Mouse (Mus musculus) adrenal gland, adult (tissue): ENCODE data around the gene Taar8c.
"Not testable (repeated sequence)": the region's sequence is repeated elsewhere in the genome, so short reads cannot be mapped to it uniquely, and the experiment has no call there.

Experiments used
- DNase-seq, 2 experiments: peaks; one replicate each; pipeline ENCODE4 v3.0.0; 2022 to 2023; ENCODE audit warnings: low spot score in 1 of 2; ENCODE audit not compliant: inconsistent age in 2 of 2

Gene Taar8c

DNA sequence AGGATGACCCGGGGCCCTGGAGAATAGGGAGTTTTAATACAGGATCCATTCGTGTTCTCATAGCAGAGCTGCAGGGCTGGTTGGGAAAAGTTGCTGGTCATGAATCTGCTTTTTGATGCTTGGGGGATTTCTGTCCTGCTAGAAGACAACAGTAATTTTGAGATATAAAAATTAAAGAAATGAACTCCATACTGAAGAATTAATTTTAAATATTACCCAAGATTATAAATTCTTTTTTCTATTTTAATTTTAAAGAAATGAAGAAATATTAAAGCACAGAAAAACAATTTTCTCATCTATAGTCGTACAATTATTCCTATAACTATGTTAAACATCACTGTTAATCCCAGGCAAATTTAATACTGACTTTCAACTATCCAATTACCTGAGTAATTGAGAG is at the start of gene Taar8c:
TSS of gene Taar8c (minus strand) at position 101 of the 400 bp plus-strand sequence.
- DNase-seq, result not testable (repeated sequence)

DNA sequence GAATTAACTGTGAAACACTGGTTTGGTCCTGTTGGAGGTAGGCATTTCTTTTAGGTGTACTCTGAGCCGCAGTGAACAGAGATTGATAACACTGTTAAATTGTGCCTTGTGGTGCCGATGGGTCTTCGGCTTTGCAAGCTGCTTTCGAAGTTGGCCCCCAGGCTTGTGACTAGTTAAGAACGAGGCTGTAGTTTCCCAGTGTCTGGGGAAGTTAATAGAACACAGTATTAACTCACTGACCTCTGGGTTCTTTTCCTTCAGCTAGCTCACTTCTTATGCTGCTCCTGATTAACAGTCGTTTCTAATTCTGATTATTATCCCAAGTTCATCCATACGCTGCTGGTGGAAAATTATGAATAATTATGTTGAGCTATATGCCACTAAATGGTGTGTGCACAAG is 48.4 kb upstream of the Taar8c start:
- peak in 1 of 2 experiments; percentile 63 for DNase-seq

DNA sequence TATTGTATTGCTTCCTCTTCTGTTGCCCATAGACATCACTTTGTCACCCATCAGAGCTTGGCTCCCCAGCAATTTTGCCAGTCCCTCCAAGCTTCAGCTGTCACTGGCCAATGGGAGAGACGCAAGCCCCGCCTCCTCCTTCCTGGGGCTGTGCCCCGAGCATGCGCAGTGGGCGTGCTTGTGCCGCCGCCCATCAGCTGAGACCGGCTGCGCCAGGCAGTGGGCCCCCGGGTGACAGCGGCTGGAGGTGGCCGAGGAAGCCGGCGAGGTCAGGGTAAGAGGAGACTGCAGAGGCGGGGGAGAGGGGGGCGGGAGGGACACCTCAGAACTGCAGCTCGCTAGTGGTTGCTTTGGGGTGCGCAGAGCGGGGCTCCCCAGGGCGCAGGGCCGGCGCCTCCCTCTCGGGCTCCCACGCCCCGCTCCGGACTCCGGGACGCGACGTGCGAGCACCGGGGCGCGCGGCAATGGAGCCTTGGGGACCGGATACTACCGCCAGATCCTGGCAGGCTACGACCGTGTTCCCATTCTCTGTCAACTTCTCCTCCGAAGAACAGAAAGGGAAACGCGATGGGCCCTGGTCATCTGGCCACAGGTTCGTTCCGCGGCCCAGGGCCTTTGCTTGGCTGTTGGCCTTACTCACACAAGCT is 47.5 kb upstream of the Taar8c start, which contains the start of gene Stx7:
TSS of gene Stx7 (plus strand) at position 168 of the 647 bp plus-strand sequence.
- DNase-seq, result peak; percentile 96 to 97

GRCm38 (mm10) chr10:24142735-24143134 is 41.0 kb upstream of the Taar8c start:
- no peak for DNase-seq

- no peak for DNase-seq
These were observed 37.0 kb upstream of the Taar8c start for GRCm38 (mm10) chr10:24138623-24139261.

- DNase-seq, result no peak
These were observed 32.4 kb upstream of the Taar8c start for GRCm38 (mm10) chr10:24134071-24134645.

DNA sequence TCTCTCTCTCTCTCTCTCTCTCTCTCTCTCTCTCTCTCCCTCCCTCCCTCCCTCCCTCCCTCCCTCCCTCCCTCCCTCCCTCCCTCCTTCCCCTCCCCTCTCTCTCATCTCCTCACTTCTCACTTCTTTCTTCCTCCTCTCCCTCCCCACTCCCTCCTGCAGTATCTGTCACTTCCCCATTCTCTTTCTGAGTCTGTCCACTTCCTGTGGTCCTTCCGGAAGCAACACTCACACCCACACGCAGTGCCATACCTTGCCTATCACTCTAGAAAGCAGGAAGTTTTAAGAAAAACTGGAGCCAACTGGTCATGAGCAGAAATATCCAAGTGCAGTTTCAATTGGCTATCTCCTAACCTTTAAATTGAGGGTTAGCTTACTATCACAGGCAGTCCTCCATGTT is 31.4 kb upstream of the Taar8c start:
- no peak for DNase-seq

DNA sequence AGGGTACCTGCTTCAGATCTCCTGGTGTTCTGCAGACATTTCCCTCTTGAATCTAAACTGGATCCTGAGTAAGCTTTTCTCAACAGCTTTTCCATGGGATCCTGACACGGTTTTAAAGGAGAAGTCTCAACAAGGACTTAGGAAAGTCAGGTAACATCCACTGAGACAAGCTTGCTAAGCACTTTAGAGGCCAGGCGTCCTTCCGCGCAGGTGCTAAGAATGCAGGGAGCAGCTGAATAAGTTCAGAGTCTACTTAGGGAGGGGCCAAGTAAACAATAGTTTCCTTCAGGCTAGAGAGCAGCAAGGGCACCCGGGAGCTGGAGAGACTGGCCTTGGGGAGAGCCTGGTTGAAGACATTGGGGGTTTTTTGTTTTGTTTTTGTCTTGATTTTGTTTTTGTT is 30.6 kb upstream of the Taar8c start:
- DNase-seq, result peak in 1 of 2 experiments; percentile 51

DNA sequence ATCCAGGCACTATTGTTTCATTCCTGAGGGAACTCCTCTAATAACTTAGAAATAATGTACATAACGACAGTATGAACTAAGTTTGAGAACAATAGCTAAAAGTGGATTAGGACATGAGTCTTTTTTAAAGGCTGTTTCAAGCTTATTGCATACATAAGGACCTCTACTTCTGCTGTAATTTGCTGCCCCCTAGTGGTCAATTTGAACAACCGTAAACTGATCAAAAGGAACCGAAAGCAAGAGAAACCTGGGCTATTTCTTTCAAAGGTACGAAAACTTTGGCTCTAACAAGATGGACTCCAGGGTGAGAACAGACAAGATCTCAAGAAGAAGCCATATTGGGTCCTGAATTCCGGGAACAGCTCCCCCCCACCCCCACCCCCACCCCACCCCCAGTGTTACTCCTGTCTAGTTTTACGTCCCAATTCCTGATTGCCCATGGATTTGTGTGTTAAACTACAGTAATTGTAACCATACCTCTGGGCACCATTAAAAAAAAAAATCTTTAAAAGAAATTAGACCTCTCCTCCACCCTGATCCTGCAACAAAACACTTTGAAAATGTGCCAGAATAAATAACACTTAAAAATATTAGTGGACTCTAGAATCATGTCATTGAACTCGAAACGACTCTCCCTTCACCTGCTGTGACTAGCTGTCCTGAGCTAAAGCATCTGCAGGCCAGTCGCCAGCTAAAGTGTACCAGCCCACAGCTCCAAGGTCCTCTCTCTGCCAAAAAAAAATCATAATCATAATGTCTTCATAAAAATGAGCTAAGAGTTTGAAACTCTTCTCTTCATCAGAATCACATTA is 29.9 kb upstream of the Taar8c start:
- DNase-seq, result peak; percentile 52 to 90

GRCm38 (mm10) chr10:24111116-24111778 is 9.5 kb upstream of the Taar8c start:
- DNase-seq, result peak; percentile 14 to 78

DNA sequence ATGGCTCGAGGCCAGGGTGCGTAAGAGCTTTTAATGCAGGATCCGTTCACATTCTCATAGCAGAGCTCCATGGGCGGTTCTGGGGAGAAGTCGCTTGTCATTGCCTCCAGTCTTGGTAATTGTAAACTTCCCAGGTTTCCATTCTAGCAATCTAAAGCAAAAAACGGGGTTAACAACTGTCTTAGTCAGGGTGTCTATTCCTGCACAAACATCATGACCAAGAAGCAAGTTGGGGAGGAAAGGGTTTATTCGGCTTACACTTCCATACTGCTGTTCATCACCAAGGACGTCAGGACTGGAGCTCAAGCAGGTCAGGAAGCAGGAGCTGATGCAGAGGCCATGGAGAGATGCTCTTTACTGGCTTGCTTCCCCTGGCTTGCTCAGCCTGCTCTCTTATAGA is 7.7 kb upstream of the Taar8c start, which contains the start of gene Taar9:
TSS of gene Taar9 (minus strand) at position 101 of the 400 bp plus-strand sequence.
- not testable (repeated sequence) for DNase-seq

- no peak for DNase-seq
These were observed 6.5 kb upstream of the Taar8c start for GRCm38 (mm10) chr10:24108236-24108635.

DNA sequence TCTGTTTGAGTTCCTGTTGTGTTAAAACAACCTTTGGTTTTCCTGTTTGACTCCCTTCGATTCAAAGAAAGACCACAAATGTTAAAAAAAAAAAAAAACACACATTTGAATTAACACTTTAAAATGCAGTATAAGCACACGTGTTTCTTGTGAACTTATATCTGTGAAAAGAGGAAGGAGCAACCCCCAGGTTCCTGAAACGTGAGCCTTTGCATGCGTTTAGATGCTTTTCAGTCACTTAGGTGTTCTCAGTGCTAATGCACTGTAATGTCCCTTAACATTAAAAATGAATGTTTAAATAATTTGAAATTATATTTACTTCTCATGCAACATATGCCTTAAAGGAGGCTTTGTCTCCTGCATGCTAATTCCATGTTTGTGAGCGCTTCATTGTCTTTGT is 6.0 kb upstream of the Taar8c start:
- no peak for DNase-seq

DNA sequence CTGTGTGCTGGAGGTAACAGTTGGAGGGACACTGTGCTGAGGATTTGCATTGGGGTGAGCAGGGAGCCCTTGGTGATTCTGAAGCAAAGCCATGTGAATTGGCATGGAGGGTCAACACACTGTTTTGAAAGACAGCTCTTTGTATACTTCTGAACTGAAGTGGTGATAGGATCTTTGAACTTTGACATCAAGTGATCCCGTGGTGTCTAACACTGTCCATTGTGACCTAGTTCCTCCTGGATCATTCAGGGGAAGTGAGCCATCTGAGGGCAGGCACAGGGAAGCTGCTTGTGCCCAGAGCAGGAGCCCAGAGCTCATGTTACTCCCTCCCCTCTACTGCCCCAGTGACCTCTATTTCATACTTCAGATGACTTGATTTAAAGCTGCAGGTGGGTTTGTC is 1.6 kb upstream of the Taar8c start:
- not testable (repeated sequence) for DNase-seq

DNA sequence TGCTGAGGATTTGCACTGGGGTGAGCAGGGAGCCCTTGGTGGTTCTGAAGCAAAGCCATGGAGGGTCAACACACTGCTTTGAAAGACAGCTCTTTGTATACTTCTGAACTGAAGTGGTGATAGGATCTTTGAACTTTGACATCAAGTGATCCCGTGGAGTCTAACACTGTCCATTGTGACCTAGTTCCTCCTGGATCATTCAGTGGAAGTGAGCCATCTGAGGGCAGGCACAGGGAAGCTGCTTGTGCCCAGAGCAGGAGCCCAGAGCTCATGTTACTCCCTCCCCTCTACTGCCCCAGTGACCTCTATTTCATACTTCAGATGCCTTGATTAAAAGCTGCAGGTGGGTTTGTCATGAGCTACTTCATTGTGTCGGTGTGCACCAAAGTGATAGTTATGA is 4.7 kb downstream of the Taar8c start:
- not testable (repeated sequence) for DNase-seq

DNA sequence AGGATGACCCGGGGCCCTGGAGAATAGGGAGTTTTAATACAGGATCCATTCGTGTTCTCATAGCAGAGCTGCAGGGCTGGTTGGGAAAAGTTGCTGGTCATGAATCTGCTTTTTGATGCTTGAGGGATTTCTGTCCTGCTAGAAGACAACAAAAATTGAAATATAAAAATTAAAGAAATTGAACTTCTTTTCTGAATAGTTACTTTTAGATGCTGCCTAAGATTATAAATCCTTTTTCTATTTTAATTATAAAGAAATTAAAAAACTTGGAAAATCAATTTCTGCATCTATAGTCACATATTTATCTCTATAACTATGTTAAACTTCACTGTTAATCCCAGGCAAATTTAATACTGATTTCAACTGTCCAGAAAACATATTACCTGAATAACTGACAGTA is 9.5 kb downstream of the Taar8c start, which contains the start of gene Taar8b:
TSS of gene Taar8b (minus strand) at position 101 of the 400 bp plus-strand sequence.
- DNase-seq, result no peak

- no peak for DNase-seq
These were observed 14.5 kb downstream of the Taar8c start for GRCm38 (mm10) chr10:24087168-24087567.

GRCm38 (mm10) chr10:24086555-24086954 is 15.2 kb downstream of the Taar8c start:
- DNase-seq, result no peak

DNA sequence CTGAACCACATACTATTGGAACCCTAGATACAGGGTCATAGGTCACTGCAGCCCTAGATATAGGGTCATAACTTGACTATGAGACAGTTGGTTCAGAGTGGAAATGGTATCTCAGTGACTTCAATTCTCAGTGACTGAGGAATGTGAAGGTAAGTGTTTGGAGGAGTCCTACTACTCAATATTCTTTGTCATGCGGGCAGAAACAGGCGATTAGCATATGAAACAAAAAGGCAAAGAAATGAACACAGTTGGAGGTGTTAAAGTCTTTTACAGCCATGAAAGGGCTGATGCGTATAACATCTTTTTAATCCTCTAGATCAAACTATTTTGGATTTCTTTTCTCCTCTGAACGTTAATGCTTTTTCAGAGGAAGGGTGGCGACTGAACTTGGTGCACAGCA is 15.8 kb downstream of the Taar8c start:
- no peak for DNase-seq

GRCm38 (mm10) chr10:24080166-24080565 is 21.5 kb downstream of the Taar8c start:
- peak; percentile 28 to 81 for DNase-seq

- DNase-seq, result not testable (repeated sequence)
These were observed 25.5 kb downstream of the Taar8c start, which contains the start of gene Taar8a for GRCm38 (mm10) chr10:24076200-24076599. Gene Taar8a, plus strand, starts transcription at chr10:24076500.
